Mouse (Mus musculus) layer of hippocampus, adult 9-10 months (tissue): ENCODE measurements at regions not wholly inside any gene's neighbourhood (a gene's known extent, or its start where the extent isn't known, plus 50 kb on each side); places are given as distances from the start of the nearest gene placed in this dataset.

Experiments used
- DNase-seq: peaks from one replicate; pipeline ENCODE4 v3.0.0; 2022; ENCODE audit warnings: low spot score

- no peak for DNase-seq
These were observed 138.3 kb upstream of the Lpp start for GRCm38 (mm10) chr16:24255037-24255436.

GRCm38 (mm10) chr16:24254590-24254989 is 138.7 kb upstream of the Lpp start:
- DNase-seq: no peak

GRCm38 (mm10) chr16:24254143-24254542 is 139.2 kb upstream of the Lpp start:
- no peak for DNase-seq

GRCm38 (mm10) chr16:24247291-24247690 is 146.0 kb upstream of the Lpp start:
- no peak for DNase-seq

DNA sequence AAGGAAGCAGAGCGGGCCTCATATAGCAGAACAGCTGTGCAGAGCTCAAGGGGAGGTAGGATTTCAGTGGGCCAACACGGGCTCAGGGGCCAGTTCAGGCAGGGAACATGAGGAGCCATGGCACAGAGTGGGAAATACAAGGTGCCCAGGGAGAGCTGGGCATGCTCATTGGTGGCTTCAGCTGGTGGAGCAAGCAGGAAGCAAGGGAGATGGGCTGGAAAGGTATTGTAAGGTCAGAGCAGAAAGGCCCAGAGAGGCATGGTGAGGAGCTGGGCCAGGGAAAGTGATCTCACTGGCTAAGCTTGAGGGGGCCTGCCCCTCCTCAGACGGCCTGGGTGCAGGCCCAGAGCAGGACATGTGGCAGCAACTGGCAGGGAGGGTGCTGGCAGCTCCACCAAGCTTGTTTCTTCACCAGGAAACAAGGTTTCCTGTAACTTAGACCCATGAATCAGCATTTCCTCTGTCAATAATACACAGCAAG is 155.2 kb upstream of the Lpp start:
- DNase-seq: no peak

- DNase-seq: no peak
These were observed 155.9 kb upstream of the Lpp start for GRCm38 (mm10) chr16:24237425-24237824.

GRCm38 (mm10) chr16:24237013-24237412 is 156.3 kb upstream of the Lpp start:
- no peak for DNase-seq

GRCm38 (mm10) chr16:24236511-24236910 is 156.8 kb upstream of the Lpp start:
- DNase-seq: no peak

DNA sequence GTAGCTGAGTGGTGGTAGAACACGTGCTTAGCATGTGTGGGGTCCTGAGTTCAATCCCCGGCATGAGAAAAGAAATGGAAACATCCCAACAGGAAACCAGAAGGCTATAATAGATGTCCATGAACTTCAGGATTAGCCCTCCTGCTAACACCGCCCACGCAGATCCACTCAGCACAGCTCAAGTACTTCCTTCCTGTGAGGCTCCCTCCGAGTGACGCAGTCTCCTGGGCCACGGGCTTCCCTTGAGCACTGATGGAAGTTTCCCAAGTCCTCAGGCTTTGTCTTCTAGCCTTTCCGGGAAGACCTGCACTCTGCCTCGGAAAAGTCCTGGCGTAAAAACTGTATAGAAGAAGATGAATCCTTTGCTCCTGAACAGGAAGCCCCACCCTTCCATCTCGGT is 158.5 kb upstream of the Lpp start:
- no peak for DNase-seq

DNA sequence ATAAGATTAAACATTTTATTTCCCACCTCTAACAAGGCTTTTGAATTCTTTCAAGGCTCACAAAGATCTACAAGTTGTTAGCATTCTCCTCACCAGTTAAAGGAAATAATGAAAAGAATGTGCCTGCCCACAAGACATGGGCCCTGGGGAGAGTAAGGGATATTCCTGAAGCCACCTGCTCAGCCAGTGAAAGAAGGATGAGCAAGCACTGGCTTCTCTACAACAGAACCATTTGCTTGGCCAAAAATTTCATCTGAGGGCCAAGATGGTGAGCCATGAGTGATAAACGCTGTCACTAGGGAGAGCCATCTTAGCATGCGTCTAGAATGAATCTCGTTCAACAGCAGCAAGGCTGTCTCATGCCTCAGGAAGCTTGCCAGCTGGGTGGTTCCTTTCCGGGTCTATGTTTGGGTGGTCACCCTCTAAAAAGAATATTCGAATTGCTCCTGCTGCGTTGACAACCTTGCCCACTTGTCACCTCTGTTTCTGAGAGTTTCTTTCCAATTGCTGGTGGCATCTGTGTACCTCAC is 161.2 kb upstream of the Lpp start:
- no peak for DNase-seq

- DNase-seq: no peak
These were observed 161.8 kb upstream of the Lpp start for GRCm38 (mm10) chr16:24231506-24231905.

GRCm38 (mm10) chr16:24229002-24229607 is 164.2 kb upstream of the Lpp start:
- no peak for DNase-seq

- no peak for DNase-seq
These were observed 167.4 kb upstream of the Lpp start for GRCm38 (mm10) chr16:24225897-24226296.

DNA sequence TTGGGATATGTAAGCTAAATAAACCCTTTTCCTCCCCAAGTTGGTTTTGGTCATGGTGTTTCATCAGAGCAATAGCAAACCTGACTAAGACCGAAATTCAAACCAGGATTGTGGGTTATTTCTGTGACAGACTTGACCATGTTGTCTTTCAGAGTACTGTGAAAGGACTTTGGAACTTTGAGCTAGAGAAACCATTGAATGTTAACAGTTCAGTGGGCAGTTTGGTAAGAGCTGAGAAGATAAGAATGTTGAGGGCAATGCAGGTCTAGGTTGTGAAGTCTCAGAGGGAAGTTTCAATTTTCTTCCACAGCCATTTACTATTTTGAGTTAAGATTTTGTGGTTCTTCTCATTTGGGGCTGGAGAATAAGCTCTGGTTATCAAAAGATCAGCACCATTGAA is 168.2 kb upstream of the Lpp start:
- DNase-seq: no peak

GRCm38 (mm10) chr16:24223901-24224300 is 169.4 kb upstream of the Lpp start:
- DNase-seq: no peak

DNA sequence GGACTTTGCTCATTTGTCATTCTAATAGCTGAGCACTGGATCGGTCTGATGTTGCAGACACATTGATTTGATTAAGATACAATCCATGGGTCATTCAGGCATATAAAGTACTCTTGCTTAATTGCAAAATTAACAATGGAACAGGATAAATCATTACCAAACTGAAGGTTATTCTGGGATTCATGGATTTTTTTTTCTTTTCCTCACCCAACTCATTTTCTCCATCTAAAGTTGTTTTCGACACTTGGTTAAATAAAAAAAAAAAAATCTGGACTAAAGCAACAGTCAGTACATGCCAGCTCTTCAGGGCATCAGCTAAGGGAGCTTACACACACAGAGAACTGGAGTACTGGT is 169.8 kb upstream of the Lpp start:
- DNase-seq: no peak

- no peak for DNase-seq
These were observed 170.4 kb upstream of the Lpp start for GRCm38 (mm10) chr16:24222759-24223526.

DNA sequence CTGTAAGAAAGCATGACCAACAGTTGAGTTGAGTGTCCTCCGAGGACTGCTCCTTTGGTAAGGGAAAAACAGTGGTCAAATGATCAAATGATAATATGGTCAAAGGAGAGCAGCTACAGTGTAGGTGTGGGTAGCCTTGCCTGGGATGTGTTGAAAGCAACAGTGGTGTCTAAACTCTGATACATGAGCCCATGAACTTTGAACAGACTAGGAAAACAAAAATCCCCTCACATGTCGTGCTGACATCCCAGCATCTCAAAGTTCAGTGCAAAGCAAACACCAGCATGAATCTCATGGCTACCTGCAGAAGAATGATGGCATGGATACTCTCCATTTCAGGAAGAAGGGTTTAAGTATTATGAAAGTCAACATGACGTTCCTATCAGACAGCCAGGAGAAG is 171.3 kb upstream of the Lpp start:
- no peak for DNase-seq

- DNase-seq: no peak
These were observed 172.7 kb upstream of the Lpp start for GRCm38 (mm10) chr16:24220613-24221012.

DNA sequence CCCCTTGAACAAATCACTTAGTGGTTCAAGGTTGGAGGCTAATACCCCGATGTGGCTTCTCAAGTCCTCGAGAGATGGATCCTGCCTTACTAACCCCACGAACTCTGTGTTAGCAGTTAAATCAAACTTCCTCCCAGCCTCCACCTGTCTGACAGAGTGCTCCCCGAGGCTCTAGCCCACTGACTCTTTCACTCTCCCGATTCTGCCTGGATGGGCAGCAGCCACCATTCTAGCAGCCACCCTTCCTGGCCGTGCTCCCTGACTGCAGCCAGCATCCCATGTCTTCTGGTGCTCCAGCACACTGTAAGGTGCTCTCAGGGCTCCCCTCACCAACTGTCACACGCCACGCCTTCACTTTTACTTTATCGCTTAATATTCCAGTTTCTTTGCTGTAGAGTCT is 173.6 kb upstream of the Lpp start:
- no peak for DNase-seq

DNA sequence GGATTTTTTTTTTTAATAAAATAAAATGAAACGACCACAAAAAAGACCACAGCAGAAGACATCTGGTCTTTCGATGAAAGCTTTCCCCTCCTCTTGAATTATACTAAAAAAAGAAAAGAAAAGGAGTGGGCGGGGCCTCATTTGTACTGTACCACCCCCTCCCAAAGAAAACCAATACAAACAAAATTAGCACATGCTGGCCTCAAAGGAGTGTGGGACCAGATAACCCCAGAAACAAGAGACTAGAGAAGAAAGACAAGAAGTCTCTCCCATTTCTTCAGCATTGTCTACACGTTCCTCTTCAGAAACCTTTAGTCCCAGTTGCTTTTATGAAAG is 174.5 kb upstream of the Lpp start:
- DNase-seq: no peak

DNA sequence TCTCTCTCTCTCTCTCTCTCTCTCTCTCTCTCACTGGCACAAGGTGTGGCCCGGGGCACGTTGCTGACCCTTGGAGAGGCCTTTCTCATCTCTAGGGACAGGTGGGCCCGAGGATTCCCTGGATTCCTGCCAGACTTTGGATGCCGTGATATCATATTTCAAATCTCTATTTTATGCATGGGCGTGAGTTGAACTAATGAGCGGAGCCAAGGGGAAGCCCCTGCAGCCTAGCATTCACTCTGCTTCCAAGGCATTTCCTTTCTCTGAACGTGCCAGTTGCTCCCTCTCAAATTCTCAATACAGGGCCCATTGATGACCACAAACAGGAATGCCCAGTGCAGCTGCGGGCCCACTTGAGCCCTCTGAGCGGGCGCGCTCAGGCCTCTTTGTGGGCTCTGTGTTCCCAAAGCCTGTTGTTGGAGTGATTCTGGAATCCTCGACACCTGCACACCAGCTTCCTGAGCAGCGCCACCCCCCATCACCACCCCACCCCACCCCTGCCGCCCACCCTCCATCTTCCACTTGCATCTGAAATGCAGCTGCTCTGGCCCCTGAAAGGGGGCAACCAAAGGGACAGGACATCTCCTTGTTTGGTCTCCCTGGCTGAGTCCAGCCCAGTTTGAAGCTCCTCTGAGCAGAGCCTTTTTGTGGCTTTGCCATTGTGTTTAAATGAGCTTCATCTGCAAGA is 175.0 kb upstream of the Lpp start:
- DNase-seq: no peak

DNA sequence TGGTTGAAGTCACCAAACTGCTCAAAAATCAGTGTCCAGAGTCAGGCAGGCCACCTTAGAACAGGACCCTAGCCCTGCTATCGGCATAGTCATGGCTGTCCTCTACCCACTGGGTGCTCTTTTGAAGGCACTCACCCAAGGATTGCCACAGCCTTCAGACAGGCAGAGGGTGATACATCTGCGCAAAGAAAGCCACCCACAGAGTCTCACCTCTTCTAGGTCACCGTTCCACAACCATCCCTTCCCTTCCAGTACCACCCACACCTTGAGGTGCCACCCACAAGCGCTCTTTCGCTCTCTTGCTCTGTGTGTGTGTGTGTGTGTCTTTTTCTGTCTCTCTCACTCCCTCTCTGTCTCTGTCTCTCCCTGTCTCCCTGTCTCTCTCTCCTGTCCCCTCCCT is 176.5 kb upstream of the Lpp start:
- no peak for DNase-seq
